Mouse (Mus musculus): Measurements from ENCODE around the gene Psph. TPM values are rescaled to one million over a fixed set of nuclear protein-coding genes. Genes with fewer than 3 reads are reported as not detected.

The Psph gene
- polyA plus RNA-seq, 1 experiment from 2014 or later, result 55.1 TPM

GRCm38 (mm10) chr5:129725774-129726392 lies 61.4 kb downstream of the Psph start:
- Histone ChIP-seq H3K27me3 (no peaks in the 10 kb centered on the region), H3K36me3 (ENCODE audit: poor library complexity, severe bottlenecking) (no peaks in the 10 kb centered on the region), H3K4me1 (peaks cover 24% of the 10 kb centered on the region), H3K4me3 (peak overlapping the region; percentile 86), H3K9me3 (replicated peaks) (no peaks in the 10 kb centered on the region), H3K9ac (peak overlapping the region; percentile 92), H3K27ac (peak overlapping the region; percentile 93; the same call in 1 of the 2 replicates), H3K4me2 (peak overlapping the region; percentile 64)
- WGBS, result 16% methylated on average over 7 of the region's 7 CpGs
- no peak for ATAC-seq

DNA sequence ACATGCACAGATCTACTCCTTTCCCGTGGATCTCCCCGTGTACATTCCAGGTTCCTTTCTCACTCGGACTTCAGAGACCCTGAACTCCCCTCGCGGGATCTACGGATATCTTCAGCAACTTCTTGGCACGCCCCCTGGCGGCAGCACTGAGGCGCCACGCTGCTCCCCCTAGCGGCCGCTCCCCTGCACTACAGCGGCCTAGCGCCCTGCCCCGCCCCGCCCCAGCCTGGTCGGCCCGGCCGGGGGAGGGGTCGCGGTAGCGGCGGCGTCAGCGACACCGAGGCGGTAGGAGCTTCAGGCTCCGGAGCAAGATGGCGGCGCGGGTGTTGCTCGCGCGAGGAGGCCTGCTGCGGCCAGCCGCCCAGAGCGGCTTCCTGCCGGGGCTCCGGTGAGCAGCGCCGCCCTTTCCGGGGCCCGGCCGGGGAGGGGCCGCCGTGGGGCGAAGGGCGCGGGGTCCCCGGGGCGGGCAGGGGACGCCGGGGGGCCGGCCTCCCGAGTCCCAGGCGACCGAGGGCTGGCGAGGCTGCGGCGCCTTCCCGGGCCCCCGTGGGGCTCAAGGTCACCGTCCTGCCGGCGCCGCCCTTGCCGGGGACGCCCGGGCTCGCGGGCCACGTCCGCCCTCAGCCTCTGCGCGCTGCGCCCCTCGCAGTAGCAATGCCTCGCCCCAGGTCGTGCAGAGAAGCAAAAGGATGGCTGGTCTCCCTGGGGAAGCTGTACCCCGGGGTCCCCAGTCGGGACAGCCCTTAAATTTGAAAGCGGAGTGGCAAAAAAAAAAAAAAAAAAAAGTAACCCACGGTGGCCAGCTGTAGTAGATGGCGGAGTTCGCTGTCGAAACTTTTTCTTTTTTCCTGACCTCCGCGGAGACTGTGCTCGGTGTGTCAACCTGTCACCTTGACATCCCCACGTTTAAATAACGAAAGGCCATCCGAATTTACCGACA lies 62.1 kb downstream of the Psph start, which contains the start of gene Nipsnap2:
Gene Nipsnap2 (plus strand): TSS at position 230 of the 940 bp plus-strand sequence.
- WGBS, result under 1% methylated on average over 69 of the region's 93 CpGs
- peak within 1 kb of the TSS; percentile 64 for H3K4me2 ChIP-seq
- H3K4me3 ChIP-seq, result peak within 1 kb of the TSS; percentile 86
- ATAC-seq, result peak; percentile 96
- peak within 1 kb of the TSS; percentile 93 for H3K27ac ChIP-seq
- no peaks in the 10 kb centered on the region for H3K27me3 ChIP-seq
- no peaks in the 10 kb centered on the region for H3K9me3 ChIP-seq (replicated peaks)
- H3K36me3 ChIP-seq (ENCODE audit: poor library complexity, severe bottlenecking), result peaks cover 2% of the 10 kb centered on the region
- peak within 1 kb of the TSS; percentile 92 for H3K9ac ChIP-seq
- peaks cover 24% of the 10 kb centered on the region for H3K4me1 ChIP-seq

- no peak for ATAC-seq
- Histone ChIP-seq H3K4me3 (0 out of 2 replicates have a peak overlapping the region, but pooled peaks have one; percentile 86), H3K27ac (no peak overlapping the region), H3K27me3 (no peaks in the 10 kb centered on the region), H3K9ac (peak overlapping the region; percentile 92; the same call in 1 of the 2 replicates), H3K4me1 (peaks cover 24% of the 10 kb centered on the region), H3K9me3 (replicated peaks) (no peaks in the 10 kb centered on the region), H3K4me2 (peak overlapping the region; percentile 64), H3K36me3 (ENCODE audit: poor library complexity, severe bottlenecking) (peaks cover 10% of the 10 kb centered on the region)
- 48% methylated on average over 4 of the region's 4 CpGs for WGBS
Observed at GRCm38 (mm10) chr5:129724268-129724667, 63.0 kb downstream of the Psph start.

DNA sequence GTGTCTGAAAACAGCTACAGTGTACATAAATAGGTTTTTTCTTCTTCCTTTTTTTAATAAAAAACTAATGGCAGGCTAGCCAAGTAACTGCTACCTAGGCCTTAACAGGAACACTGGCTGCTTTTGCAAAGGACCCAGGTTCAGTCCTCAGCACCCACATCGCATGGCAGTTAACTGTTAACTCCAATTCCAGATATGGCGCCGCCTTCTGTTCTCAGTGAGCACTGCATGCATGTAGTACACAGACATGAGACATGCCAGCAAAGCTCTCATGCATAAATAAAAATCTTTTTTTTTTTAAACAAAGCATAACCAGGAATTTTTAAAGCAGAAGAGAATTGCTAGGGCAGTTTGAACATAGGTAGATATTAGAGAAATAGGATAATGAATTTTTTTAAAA lies 67.1 kb downstream of the Psph start:
- no peak overlapping the region for H3K4me2 ChIP-seq
- ATAC-seq, result no peak
- H3K4me3 ChIP-seq, result no peak overlapping the region
- H3K4me1 ChIP-seq, result peaks cover 12% of the 10 kb centered on the region
- H3K27ac ChIP-seq, result no peak overlapping the region
- no peak overlapping the region for H3K9ac ChIP-seq
- H3K27me3 ChIP-seq, result no peaks in the 10 kb centered on the region
- no peaks in the 10 kb centered on the region for H3K9me3 ChIP-seq (replicated peaks)
- 84% methylated on average over 3 of the region's 3 CpGs for WGBS
- H3K36me3 ChIP-seq (ENCODE audit: poor library complexity, severe bottlenecking), result peaks cover 35% of the 10 kb centered on the region

- Histone ChIP-seq H3K36me3 (ENCODE audit: poor library complexity, severe bottlenecking) (peaks cover 35% of the 10 kb centered on the region), H3K27ac (no peak overlapping the region), H3K9ac (no peak overlapping the region), H3K4me1 (peaks cover 9% of the 10 kb centered on the region), H3K9me3 (replicated peaks) (no peaks in the 10 kb centered on the region), H3K4me2 (no peak overlapping the region), H3K27me3 (0 out of 2 replicates have a peak, but pooled peaks cover 3% of the 10 kb centered on the region), H3K4me3 (no peak overlapping the region)
- ATAC-seq, result no peak
- 85% methylated on average over 9 of the region's 9 CpGs for WGBS
Observed at GRCm38 (mm10) chr5:129717016-129717415, 70.2 kb downstream of the Psph start.

Other genes with a start within 250 kb of the Psph start
- gene Mmp17, start 203.3 kb downstream of the Psph start, polyA plus RNA-seq (2015; fragmentation: Nextera tagmentation; extraction: Ambion mirVana), result 8.6 and 10.5 TPM in 2 replicates
- 7.7 and 8.5 TPM in 2 replicates for gene Zfp11, start 117.3 kb downstream of the Psph start, polyA plus RNA-seq (2015; fragmentation: Nextera tagmentation; extraction: Ambion mirVana)
- not detected in 2 replicates for gene Sept14, start 78.9 kb downstream of the Psph start, polyA plus RNA-seq (2015; fragmentation: Nextera tagmentation; extraction: Ambion mirVana)
- gene Mrps17, start 72.0 kb downstream of the Psph start, polyA plus RNA-seq (2015; fragmentation: Nextera tagmentation; extraction: Ambion mirVana), result 194 and 203 TPM in 2 replicates
- 83.0 and 88.7 TPM in 2 replicates for gene Nipsnap2, start 62.4 kb downstream of the Psph start, polyA plus RNA-seq (2015; fragmentation: Nextera tagmentation; extraction: Ambion mirVana)
- gene Sumf2, start 59.5 kb upstream of the Psph start, polyA plus RNA-seq (2015; fragmentation: Nextera tagmentation; extraction: Ambion mirVana), result 34.5 and 35.0 TPM in 2 replicates
- gene Chchd2, start 100.0 kb upstream of the Psph start, polyA plus RNA-seq (2015; fragmentation: Nextera tagmentation; extraction: Ambion mirVana), result 1,055 and 1,072 TPM in 2 replicates
- 9.6 and 10.5 TPM in 2 replicates for gene Zbed5, start 108.3 kb upstream of the Psph start, polyA plus RNA-seq (2015; fragmentation: Nextera tagmentation; extraction: Ambion mirVana)
- 0.27 and 0.37 TPM in 2 replicates for gene Phkg1, start 111.1 kb upstream of the Psph start, polyA plus RNA-seq (2015; fragmentation: Nextera tagmentation; extraction: Ambion mirVana)
- 5.2 and 7.2 TPM in 2 replicates for gene Nupr1l, start 121.1 kb upstream of the Psph start, polyA plus RNA-seq (2015; fragmentation: Nextera tagmentation; extraction: Ambion mirVana)
- 26.4 and 26.5 TPM in 2 replicates for gene Vkorc1l1, start 154.5 kb upstream of the Psph start, polyA plus RNA-seq (2015; fragmentation: Nextera tagmentation; extraction: Ambion mirVana)
- 15.9 and 16.6 TPM in 2 replicates for gene Gusb, start 215.6 kb upstream of the Psph start, polyA plus RNA-seq (2015; fragmentation: Nextera tagmentation; extraction: Ambion mirVana)
- gene Asl, start 241.8 kb upstream of the Psph start, polyA plus RNA-seq (2015; fragmentation: Nextera tagmentation; extraction: Ambion mirVana), result 23.3 and 28.6 TPM in 2 replicates
- gene Crcp, start 241.8 kb upstream of the Psph start, polyA plus RNA-seq (2015; fragmentation: Nextera tagmentation; extraction: Ambion mirVana), result 67.0 and 77.0 TPM in 2 replicates